Mouse (Mus musculus) mouse embryonic stem cell (cell line): ENCODE data around the gene Znhit1.
"Not testable (repeated sequence)": the region's sequence is repeated elsewhere in the genome, so short reads cannot be mapped to it uniquely, and the experiment has no call there.

Source experiments
- in situ Hi-C, 2 experiments: fragments of 300-500 bp; cut with MboI; formaldehyde crosslinking; loops; 1 replicate in 1 of 2; 3 replicates in 1 of 2; pipeline ENCODE4 v1.14.3; 2019 to 2020; ENCODE audit warnings: low sequenced_read_pairs in 2 of 2, low pct_unique_long_range_greater_than_20kb in 1 of 2, mixed read lengths in 1 of 2; ENCODE audit not compliant: unreplicated experiment in 1 of 2

Znhit1 gene

GRCm38 (mm10) chr5:136961334-136961982, 26.4 kb downstream of the Znhit1 start:
- in situ Hi-C loops, result no loop called here

GRCm38 (mm10) chr5:136960053-136960452, 27.8 kb downstream of the Znhit1 start:
- in situ Hi-C loops, result no loop called here

- in situ Hi-C loops, result no loop called here
Measured at GRCm38 (mm10) chr5:136958991-136959605, 28.7 kb downstream of the Znhit1 start.

GRCm38 (mm10) chr5:136957250-136957649, 30.6 kb downstream of the Znhit1 start:
- in situ Hi-C loops, result no loop called here

GRCm38 (mm10) chr5:136955622-136956021, 32.2 kb downstream of the Znhit1 start:
- in situ Hi-C loops, result no loop called here

- in situ Hi-C loops, result no loop called here
Measured at GRCm38 (mm10) chr5:136953440-136953951, 34.3 kb downstream of the Znhit1 start.

GRCm38 (mm10) chr5:136953015-136953414, 34.8 kb downstream of the Znhit1 start, which contains the start of gene Fis1:
Gene Fis1 (plus strand): TSS chr5:136953275.
- in situ Hi-C loops, result no loop called here

- in situ Hi-C loops, result no loop called here
Measured at GRCm38 (mm10) chr5:136952153-136952552, 35.7 kb downstream of the Znhit1 start.

- in situ Hi-C loops, result no loop called here
Measured at GRCm38 (mm10) chr5:136950521-136950920, 37.3 kb downstream of the Znhit1 start.

GRCm38 (mm10) chr5:136949551-136950336, 38.1 kb downstream of the Znhit1 start:
- in situ Hi-C loops, result not testable (repeated sequence)

- in situ Hi-C loops, result no loop called here
Measured at GRCm38 (mm10) chr5:136947874-136948273, 39.9 kb downstream of the Znhit1 start.

GRCm38 (mm10) chr5:136945084-136945483, 42.7 kb downstream of the Znhit1 start:
- in situ Hi-C loops, result no loop called here

GRCm38 (mm10) chr5:136943382-136943781, 44.4 kb downstream of the Znhit1 start:
- in situ Hi-C loops, result no loop called here

- in situ Hi-C loops, result no loop called here
Measured at GRCm38 (mm10) chr5:136942781-136943180, 45.0 kb downstream of the Znhit1 start.

- in situ Hi-C loops, result no loop called here
Measured at GRCm38 (mm10) chr5:136940845-136941560, 46.8 kb downstream of the Znhit1 start.

- in situ Hi-C loops, result not testable (repeated sequence)
Measured at GRCm38 (mm10) chr5:136940029-136940428, 47.8 kb downstream of the Znhit1 start.

- in situ Hi-C loops, result no loop called here
Measured at GRCm38 (mm10) chr5:136939284-136939683, 48.5 kb downstream of the Znhit1 start.

GRCm38 (mm10) chr5:136937621-136938020, 50.2 kb downstream of the Znhit1 start:
- in situ Hi-C loops, result no loop called here

GRCm38 (mm10) chr5:136936750-136937149, 51.1 kb downstream of the Znhit1 start:
- in situ Hi-C loops, result no loop called here
